Mouse (Mus musculus) kidney, embryonic 16.5 days (tissue): Measurements from ENCODE around the gene Zfp846. TPM values are rescaled to one million over a fixed set of nuclear protein-coding genes. Genes with fewer than 3 reads are reported as not detected.

Experiments
- ATAC-seq: fragments of 200-750 bp; cut with Nextera tagmentation; 2 replicates; pipeline ENCODE4 v1.8.0; 2017; ENCODE audit warnings: moderate TSS enrichment; ENCODE audit not compliant: low FRiP score, low TSS enrichment
- H3K27ac ChIP-seq: fragments of 300-500 bp; sonication (generic); 2 replicates; pipeline ENCODE4 v1.5.1; 2014; ENCODE audit warnings: low read length
- H3K27me3 ChIP-seq: fragments of 300-500 bp; sonication (generic); 2 replicates; pipeline ENCODE4 v1.6.1; 2014; ENCODE audit warnings: low read length, control low read depth, mixed read lengths; ENCODE audit not compliant: insufficient read depth
- H3K36me3 ChIP-seq: fragments of 300-500 bp; sonication (generic); 2 replicates; pipeline ENCODE4 v1.6.1; 2014; ENCODE audit warnings: low read length, control low read depth, mixed read lengths; ENCODE audit not compliant: insufficient read depth
- H3K4me1 ChIP-seq: fragments of 300-500 bp; sonication (generic); 2 replicates; pipeline ENCODE4 v1.6.1; 2014; ENCODE audit warnings: low read length, control low read depth, mixed read lengths; ENCODE audit not compliant: insufficient read depth
- H3K4me2 ChIP-seq: fragments of 300-500 bp; sonication (generic); replicated peaks from 2 replicates; pipeline ENCODE4 v1.6.1; 2014; ENCODE audit warnings: low read depth, low read length
- H3K4me3 ChIP-seq: fragments of 300-500 bp; sonication (generic); 2 replicates; pipeline ENCODE4 v1.5.1; 2014; ENCODE audit warnings: mild to moderate bottlenecking, low read length
- H3K9ac ChIP-seq: fragments of 300-500 bp; sonication (generic); replicated peaks from 2 replicates; pipeline ENCODE4 v1.6.1; 2014; ENCODE audit warnings: low read length
- H3K9me3 ChIP-seq: fragments of 300-500 bp; sonication (generic); 2 replicates; pipeline ENCODE4 v1.6.1; 2016; ENCODE audit warnings: low read length, control low read depth
- WGBS: fragments of 180-500 bp; shearing (Covaris S2); extraction: QIAGEN DNeasy Blood & Tissue Kit; methylation state at CpG from one replicate; pipeline ENCODE4 v1.1.7; 2014; 5-methylcytosine and 5-hydroxymethylcytosine counted together
- polyA plus RNA-seq: library from polyadenylated mRNA; unstranded; fragments of >200 nt; fragmentation: Nextera tagmentation; extraction: Ambion mirVana; gene quantifications from 2 replicates; pipeline ENCODE4 v1.2.1, GENCODE M21; 2015

Zfp846 gene
- polyA plus RNA-seq, 1 experiment from 2014 or later: 17.5 TPM

- WGBS: under 1% methylated on average over 43 of the region's 43 CpGs
- Histone ChIP-seq H3K9me3 (no peaks in the 10 kb centered on the region), H3K4me1 (peaks cover 25% of the 10 kb centered on the region), H3K4me2 (peak within 1 kb of the TSS; percentile 99), H3K9ac (peak within 1 kb of the TSS; percentile 87), H3K27ac (peak within 1 kb of the TSS; percentile 97), H3K27me3 (no peaks in the 10 kb centered on the region), H3K4me3 (peak within 1 kb of the TSS; percentile 94), H3K36me3 (peaks cover 10% of the 10 kb centered on the region)
- no peak for ATAC-seq
Observed at GRCm38 (mm10) chr9:20644360-20645081, 63.4 kb downstream of the Zfp846 start, which contains the start of gene Fbxl12. Gene Fbxl12 (minus strand): TSS chr9:20644767.

DNA sequence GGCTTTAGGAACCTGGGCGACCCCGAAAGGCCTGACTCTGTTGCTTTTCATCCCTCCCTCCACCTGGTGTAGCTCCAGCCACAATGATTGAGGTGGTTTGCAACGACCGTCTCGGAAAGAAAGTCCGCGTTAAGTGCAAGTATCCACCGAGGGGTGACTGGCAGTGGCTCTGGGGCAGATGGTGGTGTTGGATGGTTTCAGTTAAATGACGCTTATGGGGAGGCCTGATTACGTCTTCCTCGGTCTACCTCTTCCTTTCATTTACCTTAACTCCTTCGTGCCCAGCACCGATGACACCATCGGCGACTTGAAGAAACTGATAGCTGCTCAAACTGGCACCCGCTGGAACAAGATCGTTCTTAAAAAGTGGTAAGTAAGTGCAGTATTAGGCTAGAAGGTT, 64.0 kb downstream of the Zfp846 start:
- Histone ChIP-seq H3K9me3 (no peaks in the 10 kb centered on the region), H3K4me1 (peaks cover 25% of the 10 kb centered on the region), H3K4me2 (peak overlapping the region; percentile 99), H3K27ac (peak overlapping the region; percentile 82; the same call in 1 of the 2 replicates), H3K4me3 (peak overlapping the region; percentile 94), H3K9ac (peak overlapping the region; percentile 87), H3K27me3 (no peaks in the 10 kb centered on the region), H3K36me3 (peaks cover 10% of the 10 kb centered on the region)
- WGBS: 3% methylated on average over 17 of the region's 17 CpGs
- ATAC-seq: no peak

DNA sequence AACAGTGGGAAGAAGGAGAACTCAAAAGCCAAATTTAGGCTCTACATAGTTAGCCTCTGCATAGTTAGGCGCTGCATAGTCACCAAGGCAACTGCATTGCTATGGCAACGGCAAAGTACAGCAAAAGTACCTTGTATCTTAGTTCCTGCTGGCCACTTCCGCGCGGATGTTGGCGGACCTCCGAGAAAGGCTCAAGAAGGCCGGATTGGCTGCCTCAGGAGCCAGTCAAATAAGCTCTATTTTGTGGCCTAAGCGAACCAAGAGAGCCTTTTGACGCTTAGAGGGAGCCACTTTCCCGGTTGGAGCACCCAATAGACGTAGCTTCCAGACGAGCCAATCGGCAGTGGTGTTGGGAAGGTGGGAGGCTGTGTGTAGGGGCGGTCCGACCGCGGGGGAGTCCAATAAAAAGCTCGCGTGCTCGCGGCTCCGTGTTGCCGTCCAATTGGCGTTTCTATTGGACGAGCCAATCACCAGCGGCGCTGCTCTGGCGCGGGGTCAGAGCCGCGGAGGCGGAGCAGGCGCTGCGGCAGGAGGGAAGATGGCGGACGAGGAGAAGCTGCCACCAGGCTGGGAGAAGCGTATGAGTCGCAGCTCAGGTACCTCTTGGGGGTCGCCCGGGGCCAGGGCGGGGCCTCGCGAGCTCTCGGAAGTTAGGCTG, 70.6 kb downstream of the Zfp846 start, which contains the start of gene Pin1:
Gene Pin1 (plus strand): TSS at position 494 of the 658 bp plus-strand sequence.
- Histone ChIP-seq H3K36me3 (peaks cover 25% of the 10 kb centered on the region), H3K27me3 (no peaks in the 10 kb centered on the region), H3K9ac (peak within 1 kb of the TSS; percentile 87), H3K27ac (peak within 1 kb of the TSS; percentile 33), H3K4me3 (peak within 1 kb of the TSS; percentile 88), H3K9me3 (no peaks in the 10 kb centered on the region), H3K4me1 (peaks cover 21% of the 10 kb centered on the region), H3K4me2 (peak within 1 kb of the TSS; percentile 76)
- peak; percentile 99 for ATAC-seq
- under 1% methylated on average over 45 of the region's 45 CpGs for WGBS

- Histone ChIP-seq H3K9ac (peak overlapping the region; percentile 87), H3K27me3 (no peaks in the 10 kb centered on the region), H3K4me1 (peaks cover 21% of the 10 kb centered on the region), H3K9me3 (no peaks in the 10 kb centered on the region), H3K27ac (peak overlapping the region; percentile 33; the same call in 1 of the 2 replicates), H3K4me3 (peak overlapping the region; percentile 88), H3K36me3 (peaks cover 26% of the 10 kb centered on the region; the same call in 1 of the 2 replicates), H3K4me2 (peak overlapping the region; percentile 76)
- 0% methylated on average over 25 of the region's 25 CpGs for WGBS
- peak; percentile 18 for ATAC-seq
Observed at GRCm38 (mm10) chr9:20652260-20652658, 71.2 kb downstream of the Zfp846 start.

GRCm38 (mm10) chr9:20653859-20654258, 72.8 kb downstream of the Zfp846 start:
- no peaks in the 10 kb centered on the region for H3K27me3 ChIP-seq
- peaks cover 21% of the 10 kb centered on the region for H3K4me1 ChIP-seq
- H3K4me2 ChIP-seq: no peak overlapping the region
- no peak overlapping the region for H3K9ac ChIP-seq
- WGBS: 93% methylated on average over 3 of the region's 3 CpGs
- no peak overlapping the region for H3K4me3 ChIP-seq
- ATAC-seq: no peak
- H3K9me3 ChIP-seq: no peaks in the 10 kb centered on the region
- no peak overlapping the region for H3K27ac ChIP-seq
- H3K36me3 ChIP-seq: peaks cover 36% of the 10 kb centered on the region; the same call in 1 of the 2 replicates

Other genes starting within 250 kb of the Zfp846 start
- gene Olfr18, start 245.2 kb upstream of the Zfp846 start, polyA plus RNA-seq: 0.09 TPM in 1 of 2 replicates, not detected in the other
- 27.1 and 31.3 TPM in 2 replicates for gene Zfp560, start 196.1 kb upstream of the Zfp846 start, polyA plus RNA-seq
- gene Zfp26, start 121.1 kb upstream of the Zfp846 start, polyA plus RNA-seq: 20.1 and 20.8 TPM in 2 replicates
- 23.1 and 26.7 TPM in 2 replicates for gene Zfp426, start 88.5 kb upstream of the Zfp846 start, polyA plus RNA-seq
- gene Zfp266, start 59.9 kb upstream of the Zfp846 start, polyA plus RNA-seq: 98.3 and 108 TPM in 2 replicates
- gene Ubl5, start 61.6 kb downstream of the Zfp846 start, polyA plus RNA-seq: 331 and 349 TPM in 2 replicates
- gene Fbxl12, start 63.5 kb downstream of the Zfp846 start, polyA plus RNA-seq: 20.5 and 24.5 TPM in 2 replicates
- 55.8 and 61.2 TPM in 2 replicates for gene Pin1, start 70.8 kb downstream of the Zfp846 start, polyA plus RNA-seq
- gene Olfm2, start 165.1 kb downstream of the Zfp846 start, polyA plus RNA-seq: 6.5 and 6.6 TPM in 2 replicates
- gene Col5a3, start 233.8 kb downstream of the Zfp846 start, polyA plus RNA-seq: 2.5 TPM in 2 replicates
- not detected in 2 replicates for gene Rdh8, start 237.2 kb downstream of the Zfp846 start, polyA plus RNA-seq